Mouse (Mus musculus) common myeloid progenitor, adult 5-6 weeks (primary cell): ENCODE results near the gene Zfp865. TPM values are rescaled to one million over a fixed set of nuclear protein-coding genes. Genes with fewer than 3 reads are reported as not detected.
"Not testable (repeated sequence)": the region's sequence is repeated elsewhere in the genome, so short reads cannot be mapped to it uniquely, and the experiment has no call there.

Experiments
- ATAC-seq: replicated peaks from 2 replicates; pipeline ENCODE4 v1.8.0; 2016; ENCODE audit warnings: low read depth, mild to moderate bottlenecking, moderate TSS enrichment, inconsistent platforms; ENCODE audit not compliant: poor library complexity, severe bottlenecking
- total RNA-seq: library from RNA; stranded (forward); fragments of 200-1000, 187-1606 nt; gene quantifications from 2 replicates; pipeline ENCODE4 v1.2.3, GENCODE M21; 2017

The Zfp865 gene
- total RNA-seq = 9.5 and 14.3 TPM in 2 replicates

- ATAC-seq = peak; percentile 85
Measured at GRCm38 (mm10) chr7:5020000-5020681, at the start of gene Zfp865, which contains the start of gene Ccdc106. Zfp865 (plus strand) TSS chr7:5020376. Ccdc106 (plus strand) TSS chr7:5020553.

DNA sequence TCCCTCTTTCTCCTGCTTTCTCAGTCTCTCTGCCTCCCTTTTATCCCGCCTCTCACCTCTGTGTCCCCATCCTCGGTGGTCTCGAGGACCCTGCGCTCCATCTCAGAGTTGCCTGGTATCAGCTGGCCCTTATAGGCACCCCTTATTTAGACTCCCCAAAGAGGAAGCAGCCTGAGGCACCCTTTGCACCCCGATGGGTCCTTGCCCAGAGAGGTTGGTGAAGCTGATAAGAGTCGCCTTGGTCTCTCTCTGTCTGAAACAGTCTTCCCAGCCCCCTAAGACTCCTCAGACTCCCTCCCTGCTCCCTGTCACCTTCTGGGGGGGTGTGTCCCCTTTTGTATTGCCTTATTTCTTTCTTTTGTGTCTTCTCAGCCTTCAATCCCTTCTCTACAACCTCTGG, 49.1 kb upstream of the Zfp865 start, which contains the start of gene Sbk3:
TSS of gene Sbk3 (minus strand) at position 101 of the 400 bp plus-strand sequence.
- 0 out of 2 replicates have a peak, but pooled peaks have one; percentile 30 for ATAC-seq

DNA sequence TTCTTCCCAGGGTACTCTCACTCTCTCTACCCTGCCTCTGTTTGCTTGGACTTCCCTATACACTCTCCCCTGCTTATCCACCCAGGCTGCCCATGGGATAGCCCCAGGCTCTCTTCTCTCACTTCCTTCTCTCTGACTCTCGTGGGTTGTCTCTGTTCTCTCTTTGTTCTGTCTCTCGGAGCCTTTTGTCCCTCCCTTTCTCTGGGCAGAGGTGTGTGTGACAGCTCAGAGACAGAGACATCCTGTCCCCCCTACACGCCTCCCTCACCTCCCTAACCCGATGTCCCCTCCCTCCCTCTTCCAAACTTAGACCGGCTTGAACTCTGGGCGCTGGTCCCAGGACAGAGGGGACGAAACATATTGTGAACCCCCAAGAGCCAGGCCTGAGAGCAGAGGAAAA, 48.5 kb upstream of the Zfp865 start:
- ATAC-seq = peak; percentile 52

DNA sequence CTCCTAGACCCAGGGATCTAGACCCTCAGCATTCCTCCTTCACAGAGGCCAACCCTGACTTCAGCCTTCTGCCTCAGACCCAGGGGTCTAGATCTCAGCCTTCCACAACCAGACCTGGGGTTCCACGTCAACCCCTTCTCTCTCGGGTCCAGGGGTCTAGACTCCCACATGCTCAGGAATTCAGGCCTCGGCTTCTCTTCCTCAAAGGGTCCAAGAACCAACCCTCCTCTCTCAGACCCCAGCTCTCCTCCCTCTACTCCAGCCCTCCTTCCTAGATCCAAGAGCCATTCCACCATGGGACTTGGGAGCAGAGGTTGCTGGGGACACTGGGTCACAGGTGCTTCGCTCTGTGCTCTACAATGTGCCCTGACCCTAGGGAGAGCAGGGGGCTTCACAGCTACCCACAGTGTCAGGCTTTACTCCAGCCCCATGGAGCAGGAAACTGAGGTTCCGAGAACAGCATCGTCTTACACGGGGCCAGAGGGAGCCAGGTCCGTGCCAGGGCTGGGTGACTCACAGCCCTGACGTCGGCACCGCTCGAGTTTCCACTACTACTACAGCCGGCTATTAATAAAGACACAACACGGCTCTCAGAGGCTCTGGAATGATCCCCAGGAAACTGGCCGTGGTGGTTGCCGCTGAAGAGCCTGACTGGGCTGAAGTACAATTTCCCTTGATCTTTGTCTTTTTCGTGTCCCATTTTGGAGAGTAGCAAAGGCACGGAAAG, 47.7 kb upstream of the Zfp865 start:
- ATAC-seq = 0 out of 2 replicates have a peak, but pooled peaks have one; percentile 7

DNA sequence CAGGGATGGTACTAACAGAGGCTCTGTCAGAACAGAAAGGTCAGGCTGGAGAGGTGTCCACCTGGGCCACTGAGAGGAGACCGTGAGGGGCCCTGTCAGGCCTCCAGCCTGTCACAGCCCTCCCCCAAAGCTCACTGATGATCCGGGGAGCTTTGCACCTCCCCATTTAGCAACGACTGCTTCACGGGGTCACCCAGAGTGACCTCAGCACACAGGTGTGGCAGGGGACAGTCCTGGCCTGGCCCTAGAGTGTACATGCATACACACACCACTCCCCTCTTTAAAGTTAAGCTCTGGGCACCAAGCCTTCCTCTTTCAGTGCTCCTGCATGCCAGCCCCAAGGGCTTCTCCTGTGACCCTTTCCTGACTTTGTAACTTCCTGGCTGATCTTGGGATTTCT, 44.7 kb upstream of the Zfp865 start:
- ATAC-seq = no peak

DNA sequence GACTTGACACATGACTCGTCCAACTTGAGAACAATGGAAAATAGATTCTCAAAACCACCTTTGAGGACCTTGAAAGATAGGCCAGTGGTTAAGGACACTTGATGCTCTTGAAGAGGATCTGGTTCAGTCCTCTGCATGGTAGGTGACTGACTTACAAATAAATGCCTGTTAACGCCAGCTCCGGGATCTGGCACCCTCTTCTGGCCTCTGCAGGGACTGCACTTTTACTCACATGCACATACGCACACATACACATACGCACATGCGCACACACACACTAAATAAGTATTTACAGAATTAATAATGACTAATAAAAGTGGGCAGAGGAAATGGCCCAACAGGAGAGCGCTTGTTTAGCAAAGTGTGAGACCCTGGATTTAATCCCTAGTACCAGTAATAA, 43.3 kb upstream of the Zfp865 start:
- ATAC-seq = no peak

GRCm38 (mm10) chr7:4988250-4988649, 31.9 kb upstream of the Zfp865 start:
- no peak for ATAC-seq

DNA sequence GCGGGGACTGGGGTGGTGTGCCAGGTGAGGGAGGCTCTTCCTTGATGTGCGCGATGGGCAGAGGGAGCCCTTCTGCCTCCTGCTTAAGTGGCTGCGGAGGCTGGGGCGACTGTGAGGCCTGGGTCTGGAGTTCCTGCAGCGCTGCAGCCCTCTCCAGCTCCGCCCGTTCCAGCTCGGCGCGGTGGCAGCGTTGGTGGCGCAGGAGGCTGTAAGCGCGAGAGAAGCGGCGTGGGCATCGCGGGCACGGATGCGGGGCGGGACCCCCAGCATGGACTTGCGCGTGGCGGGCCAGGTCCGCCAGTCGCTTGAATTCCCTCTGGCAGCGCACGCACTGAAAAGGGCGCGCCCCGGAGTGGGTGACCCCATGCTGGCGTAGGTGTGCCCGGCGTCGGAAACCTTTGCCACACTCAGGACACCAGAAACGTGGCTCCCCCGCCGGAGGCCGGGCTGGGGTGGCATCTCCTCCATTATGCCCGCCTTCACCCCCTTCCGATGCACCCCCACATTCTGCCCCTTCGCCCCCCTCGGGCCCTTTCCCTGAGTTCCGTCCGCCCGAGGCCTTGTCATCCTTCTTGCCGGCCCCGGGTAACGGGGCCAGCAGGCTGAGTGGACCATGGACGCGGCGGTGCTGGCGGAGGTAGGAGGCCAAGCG, 26.7 kb upstream of the Zfp865 start:
- ATAC-seq = no peak

DNA sequence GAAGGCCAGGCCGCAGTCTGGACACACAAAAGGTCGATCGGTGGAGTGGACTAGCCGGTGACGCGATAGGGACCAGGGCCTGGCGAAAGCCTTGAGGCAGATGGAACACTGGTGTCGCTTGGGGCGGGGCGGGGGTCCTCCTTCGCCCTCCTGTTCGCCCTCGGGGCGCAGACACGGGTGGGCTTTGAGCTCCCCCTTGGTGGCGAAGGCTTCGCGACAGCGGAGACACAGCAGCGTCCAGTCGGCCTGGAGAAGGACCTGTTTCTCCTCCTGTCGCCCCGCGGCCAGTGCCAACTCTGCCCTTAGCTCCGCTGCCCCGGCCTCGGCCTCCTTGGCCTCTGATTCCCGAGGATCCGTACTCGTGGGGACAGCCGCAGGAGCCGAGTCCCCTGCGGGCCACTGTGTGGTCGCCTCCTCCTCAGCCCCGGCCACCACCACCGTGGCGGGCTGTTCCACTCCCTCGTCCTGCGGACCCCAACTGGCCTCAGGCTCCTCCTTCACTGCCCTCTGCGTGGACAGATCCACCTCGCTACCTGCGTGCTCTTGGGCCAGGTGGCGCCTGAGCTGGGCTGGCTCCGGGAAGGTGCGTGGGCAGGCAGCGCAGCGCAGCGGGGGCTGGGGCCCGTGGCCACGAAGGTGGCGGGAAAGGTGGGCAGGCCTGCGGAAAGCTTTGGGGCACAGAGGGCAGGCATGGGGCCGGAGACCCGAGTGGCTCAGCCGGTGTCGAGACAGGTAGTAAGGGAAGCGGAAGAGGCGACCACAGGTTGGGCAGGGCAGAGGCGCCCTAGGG, 26.0 kb upstream of the Zfp865 start:
- ATAC-seq = no peak

GRCm38 (mm10) chr7:4995268-4996002, 24.7 kb upstream of the Zfp865 start:
- ATAC-seq = no peak; the same call in 1 of the 2 replicates

DNA sequence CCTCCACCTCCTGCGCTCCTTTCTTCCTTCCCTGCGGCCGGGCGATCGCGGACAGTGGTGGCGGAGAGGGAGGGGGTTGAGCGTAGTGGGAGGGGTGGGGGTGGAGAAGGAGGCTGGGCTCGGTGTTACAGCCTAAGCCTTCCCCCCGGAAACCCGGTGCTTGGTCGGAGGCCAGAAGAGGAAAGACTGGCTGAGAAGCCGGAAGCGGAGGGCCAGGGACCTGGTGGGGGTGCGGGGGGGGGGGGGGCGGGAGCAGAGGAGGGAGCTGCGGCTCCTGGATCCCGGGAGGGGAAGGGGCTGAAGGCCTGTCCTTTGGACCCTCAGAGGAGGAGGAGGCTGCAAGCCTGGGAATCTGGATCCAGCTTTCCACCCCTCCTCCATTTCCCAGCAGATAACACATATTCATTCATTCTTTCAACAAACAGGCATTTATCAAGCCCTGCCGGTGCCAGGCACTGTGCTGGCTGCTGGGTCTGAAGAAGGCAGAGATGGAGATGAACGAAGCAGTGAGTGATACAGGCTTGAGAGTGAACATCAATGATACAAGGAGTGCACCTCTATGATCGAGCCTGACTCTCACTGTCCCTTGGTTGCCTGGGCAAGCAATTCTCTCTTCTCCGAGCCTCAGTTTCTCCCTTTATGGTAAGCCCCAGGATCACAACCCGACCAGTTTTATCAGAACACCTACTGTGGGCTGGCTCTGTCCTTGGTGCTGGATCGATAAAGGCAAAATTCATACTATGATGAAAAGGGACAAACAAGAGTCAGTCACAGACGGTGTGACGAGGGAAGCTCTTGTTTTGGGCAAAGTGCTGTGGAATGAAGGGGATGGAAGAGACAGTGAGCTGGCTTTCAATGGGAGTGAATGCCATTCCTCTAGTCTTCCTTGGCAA, 23.9 kb upstream of the Zfp865 start, which contains the start of gene Zfp579:
TSS of gene Zfp579 (minus strand) at position 156 of the 893 bp plus-strand sequence.
- ATAC-seq = peak; percentile 89

DNA sequence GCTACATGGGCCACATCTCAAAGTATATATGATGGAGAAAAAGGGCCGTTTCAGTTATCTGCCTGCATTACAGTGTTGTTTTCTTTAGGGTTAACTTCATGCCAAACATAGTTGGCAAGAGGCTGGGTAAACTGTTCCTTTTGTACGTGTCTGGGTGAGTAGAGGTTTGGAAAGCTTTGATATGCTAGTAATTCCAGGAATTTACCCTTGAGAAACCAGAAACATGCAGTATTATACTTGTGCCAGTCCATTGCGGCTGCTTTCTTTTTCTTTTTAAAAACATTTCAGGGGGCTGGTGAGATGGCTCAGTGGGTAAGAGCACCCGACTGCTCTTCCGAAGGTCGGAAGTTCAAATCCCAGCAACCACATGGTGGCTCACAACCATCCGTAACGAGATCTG, 23.2 kb upstream of the Zfp865 start:
- ATAC-seq = no peak

DNA sequence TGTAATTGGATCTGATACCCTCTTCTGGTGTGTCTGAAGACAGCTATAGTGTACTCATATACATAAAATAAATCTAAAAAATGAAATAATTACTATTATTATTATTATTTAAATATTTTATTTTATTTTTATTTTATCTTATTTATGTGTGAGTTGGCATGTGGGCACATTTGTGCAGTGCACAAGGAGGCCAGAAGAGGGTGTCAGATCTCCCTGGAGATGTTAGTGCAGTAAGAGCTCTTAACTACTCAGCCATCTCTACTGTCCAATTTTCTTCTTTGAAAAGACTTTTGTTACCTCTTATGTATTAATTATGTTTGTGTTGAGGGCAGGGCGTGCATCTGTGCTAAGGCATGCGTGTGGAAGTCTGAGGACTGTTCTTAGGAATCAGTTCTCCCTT, 20.3 kb upstream of the Zfp865 start:
- ATAC-seq = peak; percentile 57

GRCm38 (mm10) chr7:5002876-5003275, 17.3 kb upstream of the Zfp865 start:
- not testable (repeated sequence) for ATAC-seq

DNA sequence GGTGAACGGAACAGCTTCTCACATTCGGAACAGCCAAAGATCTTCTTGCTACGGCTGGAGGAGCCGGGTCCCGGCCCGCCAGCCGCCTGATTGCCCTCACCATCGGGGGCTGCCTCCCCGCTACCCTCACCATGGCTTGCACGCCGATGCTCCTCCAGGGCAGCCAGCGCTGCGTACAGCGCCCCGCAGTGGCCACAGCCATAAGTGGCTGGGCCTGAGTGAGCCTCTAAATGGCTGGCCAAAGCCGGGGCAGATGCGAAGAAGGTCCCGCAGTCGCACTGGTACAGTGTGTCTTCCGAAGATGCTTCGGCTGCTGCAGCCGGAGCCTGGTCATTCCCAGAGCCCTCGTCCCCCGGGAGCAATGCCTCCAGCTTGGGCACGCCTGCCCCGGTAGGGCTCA, 11.9 kb upstream of the Zfp865 start:
- ATAC-seq = no peak

GRCm38 (mm10) chr7:5012681-5013513, 7.3 kb upstream of the Zfp865 start:
- no peak for ATAC-seq

DNA sequence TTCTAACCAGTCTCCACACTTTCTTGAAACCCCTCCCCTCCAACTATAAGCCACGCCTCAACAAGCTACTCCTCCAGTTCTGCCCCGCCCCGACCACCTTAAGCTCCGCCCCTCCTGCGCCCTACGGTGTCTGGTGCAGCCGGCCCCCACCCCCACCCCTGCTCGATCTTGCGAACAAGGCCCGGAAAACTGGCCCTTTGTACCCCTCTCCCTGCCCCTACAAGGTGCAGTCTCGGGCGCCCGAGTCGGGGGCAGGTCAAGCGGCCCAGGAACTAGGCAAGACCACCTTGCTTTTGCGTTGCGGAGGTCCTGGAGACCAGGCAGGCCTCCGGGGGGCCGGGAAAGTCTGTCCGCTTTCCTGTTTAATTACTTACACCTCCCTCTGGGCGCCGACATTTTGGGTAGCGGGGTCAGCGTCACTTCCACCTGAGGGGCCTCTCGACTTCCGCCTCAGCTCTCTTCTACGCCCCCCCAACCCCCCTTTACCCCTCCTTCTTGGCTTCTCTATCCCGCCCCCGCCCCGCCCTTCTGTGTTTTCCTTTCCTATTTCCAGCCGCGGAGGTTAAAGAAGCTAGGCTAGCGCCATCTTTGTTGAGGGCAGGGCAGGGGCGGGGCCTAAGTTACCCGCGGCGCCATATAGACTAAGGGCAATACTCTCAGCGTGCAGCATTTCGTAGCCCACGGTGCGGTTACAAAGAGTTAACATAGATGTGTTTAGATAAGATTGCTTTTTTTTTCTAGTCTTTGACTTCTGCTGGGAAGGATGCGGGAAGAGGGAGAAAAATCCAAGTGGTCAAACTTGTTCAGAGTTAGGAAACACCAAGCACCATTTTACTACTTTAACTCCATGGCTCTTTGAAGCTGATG, 5.7 kb upstream of the Zfp865 start, which contains the start of the genes Zfp524 and Fiz1:
TSS of gene Zfp524 (plus strand) at position 165 of the 867 bp plus-strand sequence.
TSS of gene Fiz1 (minus strand) at position 447 of the 867 bp plus-strand sequence.
- peak; percentile 64 for ATAC-seq
